Mouse (Mus musculus) liver, embryonic 11.5 days (tissue): ENCODE results near the gene Il11ra1. TPM values are rescaled to one million over a fixed set of nuclear protein-coding genes. Genes with fewer than 3 reads are reported as not detected.
"Not testable (repeated sequence)": the region's sequence is repeated elsewhere in the genome, so short reads cannot be mapped to it uniquely, and the experiment has no call there.

Experiments used
- ATAC-seq: fragments of 200-750 bp; cut with Nextera tagmentation; replicated peaks from 2 replicates; pipeline ENCODE4 v1.8.0; 2017; ENCODE audit warnings: moderate number of reproducible peaks, mild to moderate bottlenecking, moderate TSS enrichment, moderate library complexity; ENCODE audit not compliant: low FRiP score
- DNase-seq: peaks from one replicate; pipeline ENCODE4 v3.0.0-alpha.2; 2017; ENCODE audit warnings: low spot score
- H3K27ac ChIP-seq: fragments of 300-500 bp; sonication (generic); 2 replicates; pipeline ENCODE4 v1.5.1; 2014; ENCODE audit warnings: mild to moderate bottlenecking, low read depth, low read length, control low read depth
- H3K27me3 ChIP-seq: fragments of 300-500 bp; sonication (generic); replicated peaks from 2 replicates; pipeline ENCODE4 v1.6.1; 2014; ENCODE audit warnings: low read length, mixed read lengths; ENCODE audit not compliant: control insufficient read depth, insufficient read depth
- H3K36me3 ChIP-seq: fragments of 300-500 bp; sonication (generic); 2 replicates; pipeline ENCODE4 v1.6.1; 2014; ENCODE audit warnings: mild to moderate bottlenecking, low read length, moderate library complexity, mixed read lengths; ENCODE audit not compliant: control insufficient read depth, insufficient read depth
- H3K4me1 ChIP-seq: fragments of 300-500 bp; sonication (generic); replicated peaks from 2 replicates; pipeline ENCODE4 v1.6.1; 2014; ENCODE audit warnings: low read length, mixed read lengths; ENCODE audit not compliant: control insufficient read depth, insufficient read depth
- H3K4me2 ChIP-seq: fragments of 300-500 bp; sonication (generic); 2 replicates; pipeline ENCODE4 v1.6.1; 2014; ENCODE audit warnings: mild to moderate bottlenecking, control low read depth, moderate library complexity
- H3K4me3 ChIP-seq: fragments of 300-500 bp; sonication (generic); 2 replicates; pipeline ENCODE4 v1.5.1; 2014; ENCODE audit warnings: low read depth, low read length, control low read depth
- H3K9ac ChIP-seq: fragments of 300-500 bp; sonication (generic); 2 replicates; pipeline ENCODE4 v1.6.1; 2014; ENCODE audit warnings: low read depth, low read length, control low read depth
- H3K9me3 ChIP-seq: fragments of 300-500 bp; sonication (generic); 2 replicates; pipeline ENCODE4 v1.6.1; 2016; ENCODE audit warnings: low read length, inconsistent platforms, mixed read lengths; ENCODE audit not compliant: control insufficient read depth
- WGBS: fragments of 180-500 bp; shearing (Covaris S2); extraction: QIAGEN DNeasy Blood & Tissue Kit; methylation state at CpG from one replicate; pipeline ENCODE4 v1.1.7; 2014; 5-methylcytosine and 5-hydroxymethylcytosine counted together
- polyA plus RNA-seq: library from polyadenylated mRNA; unstranded; fragments of >200 nt; fragmentation: Nextera tagmentation; extraction: Ambion mirVana; gene quantifications from 2 replicates; pipeline ENCODE4 v1.2.1, GENCODE M21; 2014

The Il11ra1 gene
- polyA plus RNA-seq, 1 experiment from 2014 or later = 72.9 TPM

DNA sequence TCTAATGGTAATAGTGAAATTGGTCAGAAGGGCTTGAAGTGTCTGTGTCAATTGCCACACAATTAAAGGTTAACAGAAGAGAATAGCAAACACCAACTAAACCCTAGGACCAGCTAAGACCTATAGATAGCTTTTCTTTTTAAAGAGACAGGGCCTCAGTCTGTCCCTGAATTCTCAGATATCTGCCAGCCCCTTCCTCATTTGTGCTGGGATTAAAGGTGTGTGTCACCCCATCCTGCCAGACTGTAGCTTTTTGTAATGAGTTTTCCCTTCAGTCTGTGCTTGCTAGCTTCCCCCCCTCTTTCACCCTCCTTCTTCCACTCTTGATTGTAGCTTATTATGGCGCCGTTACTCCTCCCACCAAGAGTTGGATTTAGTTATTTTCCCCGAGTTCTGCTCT, 83.4 kb downstream of the Il11ra1 start:
- not testable (repeated sequence) for H3K27me3 ChIP-seq, DNase-seq, H3K4me1 ChIP-seq, H3K4me2 ChIP-seq, ATAC-seq, H3K9ac ChIP-seq, H3K27ac ChIP-seq, H3K9me3 ChIP-seq, H3K4me3 ChIP-seq, H3K36me3 ChIP-seq
- 49% methylated on average over 3 of the region's 3 CpGs for WGBS

Other genes starting within 250 kb of the Il11ra1 start
- 6.2 and 8.6 TPM in 2 replicates for gene Kif24, start 235.1 kb upstream of the Il11ra1 start, polyA plus RNA-seq
- 45.5 and 49.0 TPM in 2 replicates for gene Nudt2, start 234.8 kb upstream of the Il11ra1 start, polyA plus RNA-seq
- gene AI464131, start 196.9 kb upstream of the Il11ra1 start, polyA plus RNA-seq = 1.5 TPM in 2 replicates
- gene 1110017D15Rik, start 182.7 kb upstream of the Il11ra1 start, polyA plus RNA-seq = 0.43 TPM in 1 of 2 replicates, not detected in the other
- gene Fam219a, start 130.5 kb upstream of the Il11ra1 start, polyA plus RNA-seq = 1.4 and 2.0 TPM in 2 replicates
- 1.6 TPM in 2 replicates for gene Dnaic1, start 130.2 kb upstream of the Il11ra1 start, polyA plus RNA-seq
- 3.7 and 3.8 TPM in 2 replicates for gene Enho, start 59.7 kb upstream of the Il11ra1 start, polyA plus RNA-seq
- 5.2 and 6.0 TPM in 2 replicates for gene Cntfr, start 2.9 kb upstream of the Il11ra1 start, polyA plus RNA-seq
- 67.8 and 71.2 TPM in 2 replicates for gene Rpp25l, start 13.5 kb downstream of the Il11ra1 start, polyA plus RNA-seq
- gene Dctn3, start 23.2 kb downstream of the Il11ra1 start, polyA plus RNA-seq = 107 and 118 TPM in 2 replicates
- not detected in 2 replicates for gene Arid3c, start 31.2 kb downstream of the Il11ra1 start, polyA plus RNA-seq
- gene Galt, start 55.2 kb downstream of the Il11ra1 start, polyA plus RNA-seq = 40.7 and 45.8 TPM in 2 replicates
- gene Sigmar1, start 56.2 kb downstream of the Il11ra1 start, polyA plus RNA-seq = 87.5 and 90.5 TPM in 2 replicates
- 14.4 TPM in 2 replicates for gene Ccl27a, start 74.3 kb downstream of the Il11ra1 start, polyA plus RNA-seq
- gene Gm21541, start 203.6 kb downstream of the Il11ra1 start, polyA plus RNA-seq = 0.22 TPM in 1 of 2 replicates, not detected in the other
- 0.37 and 1.4 TPM in 2 replicates for gene Gm20878, start 241.6 kb downstream of the Il11ra1 start, polyA plus RNA-seq